Mouse (Mus musculus): ENCODE measurements around the gene Auts2.

The Auts2 gene

DNA sequence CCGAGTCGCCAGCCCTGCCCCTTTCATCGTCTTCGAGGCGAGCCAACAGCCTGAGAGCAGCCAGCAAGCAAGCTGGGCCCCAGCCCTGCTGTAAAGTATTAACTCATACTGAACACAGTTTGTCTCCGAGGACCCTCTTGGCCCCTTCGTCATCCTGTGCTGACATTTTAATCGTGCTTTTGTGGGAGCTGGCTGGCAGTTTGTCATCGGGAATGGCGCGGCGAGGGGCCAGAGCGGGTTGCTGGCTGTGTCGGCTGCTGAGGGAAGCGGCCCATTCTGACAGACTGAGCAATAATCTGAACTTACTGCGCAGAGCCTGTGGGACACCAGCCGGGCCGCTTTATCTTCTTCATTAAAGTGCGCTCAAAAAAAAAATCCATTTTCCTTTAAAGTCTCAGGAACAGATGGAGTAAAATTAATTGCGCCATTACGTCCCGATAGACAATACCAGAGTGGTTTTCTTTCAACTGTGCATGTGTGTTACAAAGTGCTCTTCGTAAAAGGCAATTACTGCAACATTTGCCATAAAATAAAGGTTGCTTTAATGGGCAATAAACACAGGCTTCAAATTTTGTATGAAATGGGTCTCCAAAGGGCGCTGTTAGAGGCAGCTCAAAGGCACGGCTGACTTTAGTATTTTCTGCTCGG, 957.3 kb downstream of the Auts2 start:
- no peak for DNase-seq

DNA sequence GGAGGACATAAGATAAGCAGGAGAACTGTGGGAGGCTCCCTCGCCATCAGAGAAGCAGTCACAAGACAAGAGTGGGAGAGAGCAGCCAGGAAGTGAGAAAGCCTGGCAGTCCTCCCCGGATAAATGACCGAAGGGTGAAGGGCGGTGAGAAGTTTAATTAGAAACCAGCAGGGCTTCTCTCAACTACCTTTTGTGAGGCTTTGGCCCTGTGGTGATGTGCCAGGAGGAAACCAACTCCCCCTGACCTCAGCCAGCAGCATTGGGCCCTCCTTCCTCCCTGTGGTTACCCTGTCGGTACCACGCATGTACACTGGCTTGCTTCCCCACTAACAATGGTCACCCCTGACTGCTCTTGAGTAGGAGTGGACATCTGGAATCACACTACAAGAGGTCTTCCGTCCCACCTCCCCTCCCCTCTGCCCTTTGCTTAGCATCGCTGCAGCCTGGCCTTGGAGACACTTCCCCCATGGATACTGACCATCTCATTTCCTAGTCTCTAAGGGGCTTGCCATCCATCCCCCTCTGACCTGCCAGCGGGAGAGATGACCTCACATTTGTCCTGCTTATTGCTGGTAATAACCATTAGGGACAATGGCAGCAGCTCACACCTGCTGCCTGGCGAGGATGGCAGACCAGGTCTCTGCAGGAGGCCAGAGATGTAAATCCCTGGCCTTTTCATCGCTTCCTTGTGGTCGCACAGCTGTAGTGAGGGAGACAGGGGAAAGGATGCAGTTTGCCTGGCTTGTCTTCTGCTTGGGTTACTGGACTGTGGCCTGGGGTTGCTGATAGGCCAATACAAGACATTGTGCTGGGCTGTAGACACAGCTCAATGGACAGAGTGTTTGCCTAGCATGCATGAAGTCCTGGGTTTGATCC, 958.6 kb downstream of the Auts2 start:
- DNase-seq, result no peak

- no peak for DNase-seq
These were observed 961.8 kb downstream of the Auts2 start for GRCm38 (mm10) chr5:131581110-131582050.

- no peak for DNase-seq
These were observed 964.4 kb downstream of the Auts2 start for GRCm38 (mm10) chr5:131578737-131579136.

GRCm38 (mm10) chr5:131575733-131576265, 967.3 kb downstream of the Auts2 start:
- no peak for DNase-seq

DNA sequence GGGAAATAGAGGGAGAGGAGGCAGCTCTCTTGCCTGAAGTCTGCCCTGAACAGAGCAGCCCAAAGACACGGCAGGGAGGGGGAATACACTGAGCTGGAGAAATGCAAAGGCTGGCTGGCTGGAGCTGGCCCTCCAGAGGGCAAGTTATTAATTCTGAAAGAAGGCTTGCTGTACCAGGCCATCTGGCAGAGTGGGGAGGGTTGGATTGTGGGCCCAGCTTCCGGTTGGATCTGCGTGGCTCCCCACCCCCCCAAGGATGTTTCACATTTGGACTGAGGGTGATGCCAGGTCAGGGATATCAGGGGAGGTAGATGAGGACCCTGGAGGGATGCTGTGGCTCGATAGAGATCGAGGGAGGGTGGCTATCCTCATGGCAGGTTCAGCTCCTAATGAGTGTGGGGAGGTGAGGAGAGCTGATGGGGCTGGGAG, 968.0 kb downstream of the Auts2 start:
- no peak for DNase-seq

GRCm38 (mm10) chr5:131574469-131575085, 968.6 kb downstream of the Auts2 start:
- DNase-seq, result no peak

GRCm38 (mm10) chr5:131573296-131574177, 969.6 kb downstream of the Auts2 start:
- DNase-seq, result no peak

- no peak for DNase-seq
These were observed 977.1 kb downstream of the Auts2 start for GRCm38 (mm10) chr5:131566032-131566431.

- DNase-seq, result no peak
These were observed 979.4 kb downstream of the Auts2 start for GRCm38 (mm10) chr5:131563630-131564252.

- no peak for DNase-seq
These were observed 982.2 kb downstream of the Auts2 start for GRCm38 (mm10) chr5:131560773-131561560.

GRCm38 (mm10) chr5:131558403-131559174, 984.6 kb downstream of the Auts2 start:
- DNase-seq, result no peak

GRCm38 (mm10) chr5:131557591-131558385, 985.4 kb downstream of the Auts2 start:
- DNase-seq, result no peak

- DNase-seq, result no peak
These were observed 994.1 kb downstream of the Auts2 start for GRCm38 (mm10) chr5:131548932-131549563.

GRCm38 (mm10) chr5:131547926-131548325, 995.2 kb downstream of the Auts2 start:
- no peak for DNase-seq

GRCm38 (mm10) chr5:131546414-131546813, 996.7 kb downstream of the Auts2 start:
- DNase-seq, result no peak

GRCm38 (mm10) chr5:131544381-131544780, 998.8 kb downstream of the Auts2 start:
- DNase-seq, result no peak
